Mouse (Mus musculus) intestine, postnatal 0 days (tissue): Measurements from ENCODE around the gene Vil1. TPM values are rescaled to one million over a fixed set of nuclear protein-coding genes. Genes with fewer than 3 reads are reported as not detected.
A peak's percentile ranks its signal among the peaks of the same experiment; 100 is the strongest.

Experiments used
- ATAC-seq: fragments of 200-750 bp; cut with Nextera tagmentation; 2 replicates; pipeline ENCODE4 v1.8.0; 2017; ENCODE audit warnings: mild to moderate bottlenecking, moderate TSS enrichment, moderate library complexity
- H3K27ac ChIP-seq: fragments of 300-500 bp; sonication (generic); 2 replicates; pipeline ENCODE4 v1.5.1; 2014; ENCODE audit warnings: mild to moderate bottlenecking, low read depth, low read length, moderate library complexity
- H3K27me3 ChIP-seq: fragments of 300-500 bp; sonication (generic); replicated peaks from 2 replicates; pipeline ENCODE4 v1.6.1; 2014; ENCODE audit warnings: low read length, mixed read lengths; ENCODE audit not compliant: control insufficient read depth, insufficient read depth
- H3K36me3 ChIP-seq: fragments of 300-500 bp; sonication (generic); 2 replicates; pipeline ENCODE4 v1.6.1; 2014; ENCODE audit warnings: mild to moderate bottlenecking, moderate library complexity; ENCODE audit not compliant: control insufficient read depth, insufficient read depth
- H3K4me1 ChIP-seq: fragments of 300-500 bp; sonication (generic); replicated peaks from 2 replicates; pipeline ENCODE4 v1.6.1; 2014; ENCODE audit warnings: antibody characterized with exemption, low read length, mixed read lengths; ENCODE audit not compliant: control insufficient read depth, insufficient read depth
- H3K4me2 ChIP-seq: fragments of 300-500 bp; sonication (generic); replicated peaks from 2 replicates; pipeline ENCODE4 v1.6.1; 2014; ENCODE audit warnings: low read depth, mild to moderate bottlenecking, moderate library complexity
- H3K4me3 ChIP-seq: fragments of 300-500 bp; sonication (generic); 2 replicates; pipeline ENCODE4 v1.5.1; 2014; ENCODE audit warnings: low read depth, low read length
- H3K9ac ChIP-seq: fragments of 300-500 bp; sonication (generic); 2 replicates; pipeline ENCODE4 v1.6.1; 2014; ENCODE audit warnings: mild to moderate bottlenecking, low read depth, low read length
- H3K9me3 ChIP-seq: fragments of 300-500 bp; sonication (generic); 2 replicates; pipeline ENCODE4 v1.6.1; 2016; ENCODE audit warnings: mixed run types; ENCODE audit not compliant: control insufficient read depth
- CTCF ChIP-seq: sonication (generic); IDR thresholded peaks from 2 replicates; pipeline ENCODE4 v1.5.1; 2016; ENCODE audit warnings: low read depth, mild to moderate bottlenecking, control low read depth, antibody characterized with exemption, moderate library complexity
- WGBS: fragments of 180-500 bp; shearing (Covaris S2); extraction: QIAGEN DNeasy Blood & Tissue Kit; methylation state at CpG from one replicate; pipeline ENCODE4 v1.1.7; 2014; 5-methylcytosine and 5-hydroxymethylcytosine counted together
- polyA plus RNA-seq: library from polyadenylated mRNA; unstranded; fragments of >200 nt; fragmentation: Nextera tagmentation; extraction: Ambion mirVana; gene quantifications from 2 replicates; pipeline ENCODE4 v1.2.1, GENCODE M21; 2015

Vil1 gene
- polyA plus RNA-seq, 1 experiment from 2014 or later: 217 TPM

- ATAC-seq: no peak
- H3K4me2 ChIP-seq: peak overlapping the region; percentile 96
- peaks cover 20% of the 10 kb centered on the region for H3K36me3 ChIP-seq
- peak; percentile 87 for TF ChIP-seq CTCF
- H3K27me3 ChIP-seq: no peaks in the 10 kb centered on the region
- no peaks in the 10 kb centered on the region for H3K9me3 ChIP-seq
- peak overlapping the region; percentile 23 for H3K4me3 ChIP-seq
- peak overlapping the region; percentile 24; the same call in 1 of the 2 replicates for H3K9ac ChIP-seq
- 4% methylated on average over 21 of the region's 21 CpGs for WGBS
- H3K4me1 ChIP-seq: peaks cover 5% of the 10 kb centered on the region
- peak overlapping the region; percentile 46; the same call in 1 of the 2 replicates for H3K27ac ChIP-seq
Observed at GRCm38 (mm10) chr1:74390287-74390906, 18.8 kb upstream of the Vil1 start.

GRCm38 (mm10) chr1:74390924-74391748 lies 18.0 kb upstream of the Vil1 start, which contains the start of gene Ctdsp1:
Gene Ctdsp1, plus strand, starts transcription at chr1:74391509.
- TF ChIP-seq CTCF: peak; percentile 6
- Histone ChIP-seq H3K27ac (peak within 1 kb of the TSS; percentile 99), H3K4me3 (peak within 1 kb of the TSS; percentile 70), H3K27me3 (no peaks in the 10 kb centered on the region), H3K36me3 (peaks cover 23% of the 10 kb centered on the region), H3K4me1 (peaks cover 5% of the 10 kb centered on the region), H3K4me2 (peak within 1 kb of the TSS; percentile 96), H3K9ac (peak within 1 kb of the TSS; percentile 96), H3K9me3 (no peaks in the 10 kb centered on the region)
- peak; percentile 79 for ATAC-seq
- WGBS: 3% methylated on average over 50 of the region's 51 CpGs

- peak; percentile 65 for ATAC-seq
- Histone ChIP-seq H3K36me3 (peaks cover 23% of the 10 kb centered on the region), H3K9me3 (no peaks in the 10 kb centered on the region), H3K9ac (peak overlapping the region; percentile 96), H3K4me1 (peaks cover 5% of the 10 kb centered on the region), H3K4me3 (peak overlapping the region; percentile 70), H3K27ac (peak overlapping the region; percentile 99), H3K4me2 (peak overlapping the region; percentile 96), H3K27me3 (no peaks in the 10 kb centered on the region)
- WGBS: under 1% methylated on average over 48 of the region's 63 CpGs
- TF ChIP-seq CTCF: no peak; the same call in none of the 2 replicates
Observed at GRCm38 (mm10) chr1:74391844-74392441, 17.2 kb upstream of the Vil1 start.

GRCm38 (mm10) chr1:74392446-74392994 lies 16.7 kb upstream of the Vil1 start:
- TF ChIP-seq CTCF: no peak
- Histone ChIP-seq H3K4me2 (peak overlapping the region; percentile 96), H3K4me1 (peaks cover 5% of the 10 kb centered on the region), H3K27me3 (no peaks in the 10 kb centered on the region), H3K9me3 (no peaks in the 10 kb centered on the region), H3K9ac (peak overlapping the region; percentile 96), H3K27ac (peak overlapping the region; percentile 99), H3K4me3 (peak overlapping the region; percentile 70), H3K36me3 (peaks cover 23% of the 10 kb centered on the region)
- ATAC-seq: 0 out of 2 replicates have a peak, but pooled peaks have one; percentile 6
- WGBS: 2% methylated on average over 16 of the region's 16 CpGs

- Histone ChIP-seq H3K27me3 (no peaks in the 10 kb centered on the region), H3K36me3 (peaks cover 23% of the 10 kb centered on the region), H3K27ac (peak overlapping the region; percentile 99), H3K4me1 (peaks cover 5% of the 10 kb centered on the region), H3K4me3 (peak overlapping the region; percentile 70), H3K4me2 (peak overlapping the region; percentile 96), H3K9ac (peak overlapping the region; percentile 96), H3K9me3 (no peaks in the 10 kb centered on the region)
- 30% methylated on average over 7 of the region's 7 CpGs for WGBS
- peak; percentile 32; the same call in 1 of the 2 replicates for TF ChIP-seq CTCF
- ATAC-seq: no peak
Observed at GRCm38 (mm10) chr1:74393010-74393409, 16.2 kb upstream of the Vil1 start.
